Mouse (Mus musculus) naive thymus-derived CD4-positive, alpha-beta T cell, adult 2 months (primary cell): ENCODE measurements around the gene Lifr.

Experiments used
- DNase-seq: peaks from one replicate; pipeline ENCODE4 v3.0.0-alpha.2; 2011; ENCODE audit warnings: low read depth

Gene Lifr

GRCm38 (mm10) chr15:7157658-7158057 lies 67.2 kb downstream of the Lifr start:
- no peak for DNase-seq

DNA sequence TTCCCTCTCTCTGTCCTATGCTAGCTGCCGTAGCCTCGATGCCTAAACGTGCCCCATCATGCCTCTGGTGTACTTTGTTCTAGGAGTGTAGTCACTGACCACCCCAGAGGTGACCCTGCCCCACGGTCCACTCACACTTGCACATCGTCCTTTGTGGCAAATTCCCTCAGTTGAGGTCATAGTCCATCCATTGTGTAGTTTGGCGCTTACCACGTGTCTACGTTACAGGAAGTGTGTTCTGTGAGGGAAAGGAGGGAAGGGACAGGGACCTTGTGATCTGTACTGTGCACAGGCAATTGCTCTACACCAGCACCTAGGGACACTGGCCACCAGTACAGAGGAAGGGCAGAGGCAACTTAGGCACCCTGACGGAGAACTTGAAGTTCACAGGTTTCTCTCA lies 69.5 kb downstream of the Lifr start:
- DNase-seq = no peak

DNA sequence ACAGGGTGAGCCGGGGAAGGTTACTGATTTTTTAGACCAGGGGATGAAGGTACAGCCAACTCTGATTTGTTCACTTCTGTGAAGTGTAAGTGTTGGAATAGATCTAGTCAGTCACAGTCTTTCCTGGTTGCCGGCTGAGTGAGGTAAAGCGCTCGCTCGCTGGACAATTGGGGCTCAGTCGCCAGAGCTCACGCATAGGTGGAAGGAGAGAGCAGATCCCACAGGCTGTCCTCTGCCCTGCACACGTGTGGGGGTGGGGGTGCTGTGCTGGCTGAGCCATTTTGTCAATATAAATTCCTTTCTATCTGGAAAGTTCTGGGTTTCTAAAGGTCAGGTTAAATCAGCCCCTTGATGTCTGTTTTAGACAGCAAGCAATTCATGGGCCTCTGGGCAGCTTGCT lies 69.9 kb downstream of the Lifr start:
- no peak for DNase-seq

DNA sequence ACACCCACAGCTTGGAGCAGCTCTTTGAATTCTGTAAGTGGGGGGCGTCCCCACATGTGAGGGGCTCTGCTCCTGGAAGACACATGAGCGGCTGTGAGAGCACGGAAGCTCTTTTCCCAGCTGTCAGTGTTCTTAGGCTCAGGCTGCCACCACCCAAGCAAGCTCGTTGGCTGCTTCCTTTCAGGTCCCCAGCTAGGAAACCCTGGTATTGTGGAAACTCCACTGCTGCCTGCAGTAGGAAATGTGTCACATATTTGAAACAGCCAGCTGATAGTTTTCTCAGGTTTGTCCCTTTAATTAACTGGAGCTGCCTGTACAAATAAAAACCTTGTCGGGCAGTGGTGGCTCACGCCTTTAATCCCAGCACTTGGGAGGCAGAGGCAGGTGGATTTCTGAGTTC lies 73.4 kb downstream of the Lifr start:
- no peak for DNase-seq

DNA sequence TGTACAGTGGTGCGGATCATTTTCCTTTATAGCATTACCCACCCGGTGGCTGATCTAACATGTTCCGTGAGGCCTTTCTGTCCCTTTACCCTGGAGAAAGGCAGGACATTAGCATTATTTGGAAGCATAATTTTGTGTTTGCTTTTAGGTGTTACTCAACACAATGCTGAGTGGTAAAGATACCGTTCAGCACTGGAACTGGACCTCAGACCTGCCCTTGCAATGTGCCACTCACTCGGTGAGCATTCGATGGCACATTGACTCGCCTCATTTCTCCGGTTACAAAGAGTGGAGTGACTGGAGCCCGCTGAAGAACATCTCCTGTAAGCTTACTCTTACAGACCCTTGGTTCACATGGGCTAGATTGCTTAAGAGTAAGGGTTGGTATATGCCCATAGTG lies 76.3 kb downstream of the Lifr start:
- DNase-seq = no peak

DNA sequence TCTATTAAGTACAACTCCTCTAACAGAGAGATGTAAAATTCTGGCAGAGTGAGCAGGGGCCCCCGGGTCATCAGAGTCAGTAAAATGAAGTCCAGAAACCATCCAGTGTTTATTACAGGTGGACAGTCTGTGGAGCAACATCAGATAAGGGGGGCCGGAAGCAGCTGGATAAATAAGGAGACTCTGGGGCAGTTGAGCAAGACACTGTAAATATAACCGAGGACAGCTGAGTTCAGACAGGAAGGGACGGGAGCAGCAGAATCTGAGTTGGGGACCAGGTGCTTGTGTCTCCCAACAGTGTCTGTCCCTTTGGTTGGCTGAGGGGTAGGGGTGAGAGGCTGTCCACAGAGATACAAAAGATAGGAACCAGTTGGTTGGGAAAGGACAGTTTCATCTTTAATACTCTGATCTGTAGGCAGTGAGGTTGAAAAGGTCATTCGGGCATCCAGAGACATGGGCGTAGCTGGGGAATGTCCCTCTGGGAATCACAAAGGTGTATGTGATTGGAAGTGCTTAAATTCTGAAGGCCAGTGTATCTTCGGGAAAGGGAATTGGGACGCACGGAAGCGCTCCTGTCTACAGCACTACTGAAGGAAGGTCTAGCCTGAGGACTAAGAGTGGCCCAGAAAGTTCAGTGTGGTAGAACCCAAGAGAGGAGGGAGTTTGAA lies 77.0 kb downstream of the Lifr start:
- no peak for DNase-seq

GRCm38 (mm10) chr15:7167906-7168532 lies 77.6 kb downstream of the Lifr start:
- DNase-seq = no peak

DNA sequence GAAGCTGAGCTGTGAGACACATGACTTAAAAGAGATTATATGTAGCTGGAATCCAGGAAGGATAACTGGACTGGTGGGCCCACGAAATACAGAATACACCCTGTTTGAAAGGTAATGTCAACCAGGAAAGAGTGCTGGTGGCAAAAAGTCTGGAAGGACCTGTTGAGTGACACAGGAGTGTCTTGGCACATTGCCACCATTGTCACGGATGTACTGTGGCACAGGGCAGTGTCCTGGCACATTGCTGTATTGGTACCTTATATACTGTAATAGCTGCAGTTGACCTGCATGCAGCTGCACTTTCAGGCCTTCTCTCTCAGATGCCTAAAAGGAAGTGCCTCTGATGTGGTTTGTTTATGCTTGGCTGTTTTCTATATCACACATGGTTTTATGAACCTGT lies 82.5 kb downstream of the Lifr start:
- no peak for DNase-seq

GRCm38 (mm10) chr15:7173346-7173745 lies 82.9 kb downstream of the Lifr start:
- DNase-seq = no peak

- DNase-seq = no peak
Observed at GRCm38 (mm10) chr15:7173776-7174175, 83.4 kb downstream of the Lifr start.

DNA sequence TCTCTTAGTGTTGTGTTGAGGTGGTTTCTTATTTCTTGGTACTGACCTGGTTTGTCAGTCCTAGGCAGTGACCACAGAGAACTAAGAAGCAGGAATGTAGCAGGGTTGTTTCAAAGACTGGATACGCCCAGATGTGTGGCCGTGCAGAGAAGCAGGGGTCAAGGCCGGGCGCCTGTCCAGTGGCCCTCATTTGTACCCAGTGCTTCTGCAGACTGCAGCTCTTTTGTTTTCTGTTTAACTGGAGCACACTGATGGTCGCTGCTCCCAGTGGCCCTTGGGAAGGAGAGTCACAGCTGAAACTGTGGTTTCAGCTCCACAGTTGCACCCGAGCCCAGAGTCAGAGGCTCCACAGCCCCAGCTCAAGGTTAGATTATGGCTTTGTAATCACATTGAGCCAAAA lies 90.2 kb downstream of the Lifr start:
- no peak for DNase-seq

GRCm38 (mm10) chr15:7187682-7188081 lies 97.3 kb downstream of the Lifr start:
- DNase-seq = no peak

GRCm38 (mm10) chr15:7189678-7190454 lies 99.5 kb downstream of the Lifr start:
- no peak for DNase-seq

GRCm38 (mm10) chr15:7191074-7191473 lies 100.7 kb downstream of the Lifr start:
- no peak for DNase-seq

- DNase-seq = no peak
Observed at GRCm38 (mm10) chr15:7192582-7192981, 102.2 kb downstream of the Lifr start.

- DNase-seq = no peak
Observed at GRCm38 (mm10) chr15:7194147-7194720, 103.8 kb downstream of the Lifr start.

DNA sequence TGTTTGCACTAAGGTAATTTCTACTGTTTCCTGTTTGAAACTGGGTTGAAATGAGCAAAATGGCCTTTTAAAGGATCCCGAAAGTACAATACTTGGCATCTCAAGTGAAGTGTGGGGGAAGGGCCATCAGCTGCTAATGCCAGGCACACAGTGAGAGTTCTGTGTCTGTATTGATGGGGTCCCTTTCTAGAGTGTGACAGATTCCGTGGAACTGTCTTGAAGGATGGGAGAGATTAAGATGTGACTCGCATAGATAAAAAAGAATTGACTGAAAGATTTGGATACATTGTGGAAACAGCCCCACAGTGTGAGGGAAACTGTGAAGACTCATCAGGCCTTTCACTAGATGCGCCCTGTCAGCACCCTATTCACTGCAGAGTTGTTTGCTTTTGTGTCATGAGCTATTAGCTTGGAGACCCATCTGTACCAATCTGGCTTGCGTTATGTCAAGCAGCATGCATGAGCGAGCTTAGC lies 104.4 kb downstream of the Lifr start:
- no peak for DNase-seq

- no peak for DNase-seq
Observed at GRCm38 (mm10) chr15:7197652-7198445, 107.4 kb downstream of the Lifr start.

- no peak for DNase-seq
Observed at GRCm38 (mm10) chr15:7198816-7199215, 108.4 kb downstream of the Lifr start.

GRCm38 (mm10) chr15:7200286-7200685 lies 109.9 kb downstream of the Lifr start:
- DNase-seq = no peak

DNA sequence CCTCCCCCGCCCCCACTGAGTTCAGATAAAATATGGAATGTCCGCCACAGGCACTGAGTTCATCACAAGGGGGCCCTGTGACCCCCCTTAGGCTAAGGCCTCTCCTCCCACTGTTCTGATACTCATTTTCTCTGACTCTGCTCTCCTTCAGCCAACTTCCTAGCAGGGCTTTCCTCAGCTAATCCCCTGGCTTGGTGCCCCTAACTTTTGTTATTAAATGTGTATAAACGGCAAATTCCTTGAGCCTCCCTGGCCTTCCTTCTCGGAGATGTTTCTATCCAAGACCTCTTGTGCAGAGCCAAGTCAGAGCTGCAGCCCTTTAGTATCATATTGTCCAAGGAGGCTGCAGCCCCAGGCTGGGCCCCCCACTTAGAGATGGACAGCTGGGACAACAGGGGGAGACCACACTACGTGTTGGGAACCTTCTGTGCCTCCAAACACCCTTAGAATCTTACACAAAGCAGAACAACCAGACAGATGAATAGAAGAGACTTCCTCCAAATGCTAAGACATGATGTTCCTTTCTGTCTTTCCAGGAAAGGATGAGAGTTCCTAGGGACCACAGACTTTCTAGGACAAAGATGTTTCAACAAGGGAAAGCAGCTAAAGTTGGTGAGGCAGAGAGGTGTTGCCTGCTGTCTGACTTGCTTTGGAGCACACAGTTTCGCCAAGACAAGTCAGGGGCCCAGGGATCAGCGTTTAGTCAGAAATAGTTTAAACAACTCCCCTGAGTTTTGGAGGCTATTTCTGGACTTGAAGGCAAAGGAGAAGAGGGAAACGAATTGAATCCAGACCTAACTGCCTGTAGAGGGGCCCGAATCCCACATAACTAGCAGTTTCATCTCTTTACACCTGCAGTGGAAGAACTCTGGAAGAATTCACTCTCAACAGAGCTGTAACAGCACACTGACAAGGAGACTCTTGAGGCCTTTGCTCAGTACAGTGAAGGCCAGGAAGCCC lies 111.3 kb downstream of the Lifr start:
- DNase-seq = no peak
